Mouse (Mus musculus): Measurements from ENCODE around the gene Batf.
"Not testable (repeated sequence)": the region's sequence is repeated elsewhere in the genome, so short reads cannot be mapped to it uniquely, and the experiment has no call there.

Batf gene

GRCm38 (mm10) chr12:85686466-85687216 lies at the start of gene Batf:
TSS of gene Batf (plus strand) at chr12:85686669.
- no peak for DNase-seq

DNA sequence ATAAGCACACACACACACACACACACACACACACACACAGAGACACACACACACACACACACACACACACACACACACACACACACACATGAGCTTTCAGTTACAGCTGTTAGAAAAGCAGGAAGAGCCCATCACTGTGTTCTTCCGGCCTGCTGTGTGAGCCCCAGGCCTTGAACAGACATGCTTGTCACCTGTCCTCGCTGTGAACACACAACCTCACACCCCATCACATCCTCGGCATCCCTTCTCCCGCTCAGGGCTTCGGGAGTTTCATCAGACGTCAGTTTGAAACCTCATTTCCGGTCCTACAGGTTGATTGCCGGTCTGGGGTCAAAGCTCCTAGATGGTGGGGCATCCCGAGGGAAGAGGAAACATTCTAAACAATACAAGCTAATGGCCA lies 48.5 kb upstream of the Batf start:
- no peak for DNase-seq

DNA sequence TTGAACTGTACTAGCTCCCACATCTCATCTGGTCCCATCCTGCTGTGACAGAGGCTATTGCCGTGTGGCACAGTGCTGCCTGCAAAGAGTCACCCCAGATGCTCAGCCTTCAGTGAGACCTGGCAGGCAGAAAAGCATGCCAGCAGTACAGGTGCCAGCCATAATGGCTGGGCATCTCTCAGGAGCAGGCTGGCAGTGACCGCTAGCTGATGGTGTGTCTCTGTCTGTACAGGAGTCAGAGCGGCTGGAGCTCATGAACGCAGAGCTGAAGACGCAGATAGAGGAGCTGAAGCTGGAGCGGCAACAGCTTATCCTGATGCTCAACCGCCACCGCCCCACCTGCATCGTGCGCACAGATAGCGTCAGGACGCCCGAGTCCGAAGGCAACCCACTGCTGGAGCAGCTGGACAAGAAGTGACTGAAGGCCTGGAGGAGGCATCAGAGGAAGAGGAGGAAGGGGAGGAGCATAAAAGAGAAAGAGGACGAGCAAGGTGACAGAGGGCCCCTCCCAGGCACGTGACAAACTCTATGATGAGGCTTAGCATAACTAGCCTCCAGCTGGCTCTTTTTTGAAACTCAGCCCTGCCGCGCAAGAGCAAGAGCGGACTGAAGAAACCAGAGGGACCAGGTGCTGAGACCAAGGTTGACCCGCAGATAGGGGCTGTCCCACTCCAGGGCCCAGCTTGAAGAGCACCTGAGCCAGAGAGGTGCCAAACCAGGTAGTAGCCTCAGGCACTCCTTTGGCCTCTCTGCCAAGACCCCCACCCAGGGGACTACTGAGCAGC lies 47.7 kb upstream of the Batf start:
- DNase-seq: peak; percentile 29

DNA sequence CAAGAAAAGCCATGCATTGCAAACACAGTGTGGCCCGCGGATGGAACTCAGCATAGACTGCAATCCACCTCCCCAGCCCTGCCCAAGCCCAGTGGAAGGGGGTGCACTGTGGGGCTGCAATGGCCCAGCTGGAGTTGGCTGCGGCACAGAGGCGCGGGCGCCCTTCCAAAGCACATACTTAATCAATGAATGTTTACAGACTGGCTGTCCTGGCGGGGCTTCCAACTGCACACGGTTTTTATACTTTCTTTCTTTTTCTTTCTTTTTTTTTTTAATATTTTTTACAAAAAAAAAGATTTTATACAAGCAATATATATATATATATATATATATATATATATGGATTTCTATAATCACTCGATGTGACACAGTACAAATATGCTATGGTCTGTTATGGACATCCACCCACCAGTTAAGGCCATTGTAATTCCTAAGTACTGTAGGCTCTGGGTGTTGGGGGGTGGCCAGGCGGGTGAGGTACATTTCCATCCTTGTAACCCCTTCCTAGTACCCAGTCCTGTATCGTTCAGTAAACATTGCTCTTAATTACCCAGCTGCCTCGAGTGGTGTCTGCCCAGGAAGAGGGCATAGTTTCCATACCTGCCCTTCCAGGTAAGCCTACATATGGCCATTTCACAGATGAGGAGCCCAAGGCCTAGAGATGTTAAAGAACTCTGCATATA lies 47.0 kb upstream of the Batf start:
- peak; percentile 33 for DNase-seq

DNA sequence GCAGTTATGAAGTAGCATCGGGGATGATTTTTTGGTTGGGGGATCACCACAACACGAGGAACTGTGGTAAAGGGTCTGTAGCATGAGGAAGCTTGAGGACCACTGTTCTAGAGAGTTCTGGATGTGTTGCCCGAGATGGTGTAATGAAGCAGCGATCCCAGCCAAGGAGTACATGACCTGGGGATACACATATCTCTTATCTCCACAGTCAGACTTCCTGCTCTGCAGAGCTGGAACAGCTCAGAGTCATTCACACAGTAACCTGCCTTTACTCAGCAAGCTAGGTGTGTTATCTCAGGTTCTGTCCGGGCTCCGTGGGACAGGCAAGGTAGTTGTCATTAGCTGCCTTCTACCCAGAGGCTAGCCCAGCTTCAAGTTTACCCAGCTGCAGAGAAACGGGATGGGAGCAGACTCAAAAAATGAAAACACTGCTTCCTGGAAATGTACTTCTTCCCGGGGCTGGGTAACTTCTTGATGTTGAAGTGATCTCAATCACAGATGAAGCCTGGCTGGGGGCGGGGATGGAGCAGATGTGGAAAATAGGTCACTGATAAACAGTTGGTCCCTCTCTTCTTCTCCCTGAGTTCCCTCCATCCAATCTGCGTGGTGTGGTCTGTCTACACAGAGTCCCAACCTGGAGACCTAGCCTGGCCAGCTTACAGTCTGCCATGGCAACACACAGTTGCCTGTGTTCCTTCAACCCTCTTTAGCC lies 45.5 kb upstream of the Batf start:
- DNase-seq: no peak

GRCm38 (mm10) chr12:85641564-85641931 lies 44.9 kb upstream of the Batf start:
- no peak for DNase-seq

- no peak for DNase-seq
Observed at GRCm38 (mm10) chr12:85643735-85644134, 42.7 kb upstream of the Batf start.

DNA sequence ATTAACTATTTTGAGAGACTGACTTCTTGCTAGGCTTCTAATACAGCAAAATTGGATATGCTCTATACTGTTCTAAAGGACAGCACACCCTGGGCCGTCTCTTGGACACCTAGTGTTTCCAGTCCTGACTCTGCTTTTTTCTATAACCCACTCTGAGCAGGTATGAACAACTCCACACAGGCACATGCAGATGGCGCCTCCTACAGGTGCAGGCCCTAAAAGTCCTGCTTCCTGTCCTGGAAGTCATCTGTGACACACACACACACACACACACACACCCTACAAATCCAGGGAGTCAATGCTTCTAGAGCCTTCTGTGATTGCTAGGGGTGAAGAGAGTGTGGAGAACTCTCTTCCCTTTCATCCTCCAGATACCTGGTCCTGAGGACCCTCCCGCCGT lies 40.8 kb upstream of the Batf start:
- no peak for DNase-seq

DNA sequence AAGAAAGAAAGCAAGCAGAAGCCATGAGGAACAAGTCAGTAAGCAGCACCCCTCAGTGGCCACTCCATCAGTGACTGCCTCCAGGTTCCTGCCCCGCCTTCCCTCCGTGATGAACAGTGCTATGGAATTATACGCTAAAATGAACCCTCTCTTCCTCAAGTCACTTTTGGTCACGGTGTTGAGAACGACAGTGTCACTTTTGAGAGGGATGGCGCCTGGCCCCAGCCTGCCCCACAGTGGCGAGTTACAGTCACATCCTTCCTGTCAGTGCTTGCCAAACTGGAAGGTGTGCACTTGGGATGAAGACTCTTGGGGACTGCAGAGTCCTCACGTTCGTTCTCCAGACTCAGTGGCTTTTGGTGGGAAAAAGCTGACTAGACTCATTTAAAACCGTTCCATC lies 39.1 kb upstream of the Batf start:
- DNase-seq: no peak

GRCm38 (mm10) chr12:85647955-85648354 lies 38.5 kb upstream of the Batf start:
- no peak for DNase-seq

DNA sequence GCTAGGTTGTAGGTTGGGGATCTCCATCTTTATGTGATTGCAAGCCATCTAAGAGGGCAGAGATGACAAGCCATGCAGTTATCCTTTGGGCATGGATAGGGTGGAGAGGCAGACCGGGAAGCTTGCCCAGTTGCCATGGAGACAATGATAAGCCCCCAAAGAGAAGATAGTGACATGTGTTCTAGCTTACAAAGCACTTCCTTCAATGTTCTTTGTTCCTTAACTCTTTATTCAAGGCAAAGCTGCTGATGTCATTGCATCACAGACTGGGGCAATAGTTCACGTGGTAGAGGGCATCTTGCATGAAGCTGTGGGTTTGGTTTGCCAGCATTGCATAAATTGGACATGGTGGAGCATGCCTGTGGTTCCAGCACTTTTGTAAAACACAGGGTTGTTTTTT lies 27.1 kb upstream of the Batf start:
- DNase-seq: no peak

GRCm38 (mm10) chr12:85660855-85661254 lies 25.6 kb upstream of the Batf start:
- no peak for DNase-seq

GRCm38 (mm10) chr12:85662232-85662631 lies 24.2 kb upstream of the Batf start:
- DNase-seq: not testable (repeated sequence)

GRCm38 (mm10) chr12:85662896-85663295 lies 23.6 kb upstream of the Batf start:
- peak; percentile 47 for DNase-seq

DNA sequence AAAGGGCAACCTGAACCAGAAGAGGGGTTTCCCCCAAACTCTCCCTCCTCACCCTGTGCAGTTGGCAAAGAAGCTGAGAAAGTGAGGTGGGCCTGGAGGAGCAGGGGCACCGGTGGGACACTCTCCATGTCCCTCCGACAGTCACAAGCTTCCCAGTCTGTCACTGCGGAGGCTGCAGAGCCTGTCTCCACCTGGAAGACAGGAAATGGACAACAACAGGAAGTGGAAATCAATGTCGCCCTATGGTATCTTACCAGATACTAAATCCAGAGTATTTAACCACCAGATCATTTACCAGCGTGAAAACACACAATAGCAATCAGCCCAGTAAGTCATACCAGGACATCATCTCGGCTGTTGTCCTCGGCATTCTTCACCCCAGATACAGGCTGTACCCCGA lies 20.4 kb upstream of the Batf start:
- DNase-seq: no peak

- no peak for DNase-seq
Observed at GRCm38 (mm10) chr12:85667071-85667470, 19.4 kb upstream of the Batf start.

- DNase-seq: no peak
Observed at GRCm38 (mm10) chr12:85668696-85669095, 17.8 kb upstream of the Batf start.

DNA sequence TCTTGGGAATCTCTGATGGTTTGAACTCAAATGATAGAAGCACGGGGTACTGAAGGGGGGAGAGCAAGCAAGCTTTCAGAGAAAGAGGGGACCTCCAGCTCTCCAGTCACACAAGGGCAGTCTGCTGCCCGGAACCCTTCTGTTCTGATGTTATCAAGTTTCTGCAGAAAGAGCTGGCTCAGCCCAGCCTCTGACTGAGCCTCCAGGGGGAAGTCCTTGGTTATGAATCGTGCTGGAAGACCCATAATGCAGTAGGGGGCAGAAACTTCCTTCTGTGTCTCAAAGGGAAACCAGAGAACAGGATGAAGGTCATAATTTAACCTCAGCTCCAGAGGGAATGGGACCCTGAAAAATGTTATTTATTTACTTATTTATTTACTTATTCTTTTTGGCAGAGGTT lies 16.4 kb upstream of the Batf start:
- no peak for DNase-seq

GRCm38 (mm10) chr12:85673914-85674313 lies 12.6 kb upstream of the Batf start:
- no peak for DNase-seq

DNA sequence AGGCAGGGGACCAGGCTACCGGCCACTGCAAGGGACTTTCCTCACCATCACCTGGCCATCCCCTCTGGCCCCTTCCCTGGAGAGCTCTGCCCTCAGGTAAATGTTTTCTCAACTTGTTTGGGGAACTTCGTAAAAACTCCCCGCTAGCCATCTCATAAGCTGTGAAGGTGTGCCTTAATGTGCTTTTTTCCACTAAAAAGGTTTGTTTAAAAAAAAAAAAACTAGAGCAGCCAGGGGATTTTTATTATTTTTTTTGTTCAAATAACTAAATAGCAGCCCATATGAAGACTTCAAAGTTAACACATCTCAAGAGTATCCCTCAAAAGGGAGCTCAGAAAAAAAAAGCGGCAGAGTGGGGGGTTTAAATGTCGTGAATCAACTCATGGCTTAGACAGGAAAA lies 7.4 kb upstream of the Batf start:
- no peak for DNase-seq

- no peak for DNase-seq
Observed at GRCm38 (mm10) chr12:85679808-85680207, 6.7 kb upstream of the Batf start.

DNA sequence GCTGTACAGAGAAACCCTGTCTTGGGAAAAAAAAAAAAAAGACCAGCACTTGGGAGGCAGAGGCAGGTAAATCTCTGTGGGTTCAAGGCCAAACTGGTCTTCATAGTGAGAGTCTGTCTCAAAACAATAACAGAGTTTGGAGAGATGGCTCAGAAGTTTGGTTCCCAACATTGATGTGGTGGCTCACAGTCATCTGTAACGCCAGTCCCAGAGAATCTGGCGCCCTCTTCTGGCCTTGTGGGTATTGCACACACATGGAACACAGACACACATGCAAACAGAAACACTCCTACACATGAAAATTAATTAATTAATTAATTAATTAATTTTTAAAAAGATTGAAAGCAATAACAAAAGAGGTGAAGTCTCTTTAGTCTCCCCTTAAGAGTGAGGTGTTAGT lies 4.1 kb upstream of the Batf start:
- no peak for DNase-seq

Data from cerebellum, adult 11-12 months (tissue).